Mouse (Mus musculus): ENCODE results near the gene Rfx1. TPM values are rescaled to one million over a fixed set of nuclear protein-coding genes. Genes with fewer than 3 reads are reported as not detected.

Gene Rfx1
- total and polyA plus RNA-seq, 3 experiments = 3.2 to 13.1 (median 10.8) TPM

DNA sequence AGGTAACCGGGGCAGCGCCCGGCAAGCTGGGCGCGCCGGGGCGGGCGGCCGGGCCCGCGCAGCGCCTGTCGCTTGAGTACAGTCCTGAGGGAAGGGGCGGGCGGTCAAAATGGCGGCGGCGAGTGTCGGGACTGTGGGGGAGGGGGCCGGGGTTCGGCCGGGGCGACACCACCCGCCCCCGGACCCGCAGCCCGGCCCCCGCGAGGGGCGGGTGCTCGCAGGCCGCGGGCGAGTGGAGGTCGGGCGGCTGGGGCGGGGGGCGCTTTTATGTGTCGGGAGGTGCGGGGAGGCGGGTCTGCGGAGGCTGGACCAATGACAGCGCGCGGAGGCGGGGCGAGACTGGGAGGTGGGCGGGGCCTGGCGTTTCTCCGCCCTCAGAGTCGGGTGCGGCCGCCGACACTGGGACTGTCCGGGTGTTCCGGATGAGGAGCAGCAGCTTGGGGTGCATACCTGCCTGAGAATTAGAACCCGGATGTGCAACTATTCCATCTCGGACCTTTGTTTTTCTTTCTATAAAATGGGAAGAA lies 476 bp downstream of the Rfx1 start:
- TF ChIP-seq POLR2A (IDR thresholded peaks at IDR 0.05; ENCODE audit: low read depth, low read length) (peak; percentile 56), USF2 (conservative IDR thresholded peaks at IDR 0.05; ENCODE audit: low read depth, low read length) (no peak), ELF1 (IDR thresholded peaks at IDR 0.05; ENCODE audit: low read depth, low read length) (peak; percentile 78), MAZ (IDR thresholded peaks at IDR 0.05; ENCODE audit: low read depth, low read length) (peak; percentile 73; the same call in 1 of the 2 replicates), NELFE (IDR thresholded peaks at IDR 0.05; ENCODE audit: low read depth, low read length) (peak; percentile 49), MYC (IDR thresholded peaks at IDR 0.05; ENCODE audit: low read depth, low read length) (no peak), ZC3H11A (IDR thresholded peaks at IDR 0.05; ENCODE audit: low read depth, low read length) (no peak), TBP (conservative IDR thresholded peaks at IDR 0.05; ENCODE audit: low read depth, low read length) (peak; percentile 43; the same call in 1 of the 2 replicates), IRF4 (IDR thresholded peaks at IDR 0.05; ENCODE audit: low read depth, low read length) (0 out of 2 replicates have a peak, but pooled peaks have one; percentile 32), NRF1 (IDR thresholded peaks at IDR 0.05; ENCODE audit: low read depth, low read length) (peak; percentile 36)
- in situ Hi-C loops (cut with MboI; ENCODE audit: low pct_ligation_motif_present, low pct_unique_long_range_greater_than_20kb, low sequenced_read_pairs) (no loop called here), dilution Hi-C loops (cut with MboI; ENCODE audit: extremely low pct_ligation_motif_present, extremely low pct_unique_long_range_greater_than_20kb, low sequenced_read_pairs) (no loop called here)
- Histone ChIP-seq H3K4me1 (ENCODE audit: control insufficient read depth in 1 of 2, insufficient read depth in 2 of 2) (peaks cover 25 to 66% of the 10 kb centered on the region in 2 experiments), H3K9ac (ENCODE audit: insufficient read depth, low read depth) (peak overlapping the region; percentile 92), H3K27ac (ENCODE audit: insufficient read depth, low read depth) (peak overlapping the region; percentile 73), H3K4me3 (replicated peaks in 1 of 3; ENCODE audit: low read depth in 2 of 3, low read length in 2 of 3, poor library complexity in 1 of 3) (peak overlapping the region; percentile 61 to 81 (median 70)), H3K4me2 (ENCODE audit: insufficient read depth, low read depth, poor library complexity, severe bottlenecking) (peak overlapping the region; percentile 81), H3K79me2 (replicated peaks; ENCODE audit: control insufficient read depth, extremely low read depth, insufficient read depth, poor library complexity, severe bottlenecking) (peaks cover 14% of the 10 kb centered on the region; the same call in 1 of the 2 replicates), H3K9me3 (replicated peaks; ENCODE audit: low read length) (no peaks in the 10 kb centered on the region), H3K27me3 (replicated peaks) (no peaks in the 10 kb centered on the region), H3K36me3 (replicated peaks in 1 of 2; ENCODE audit: control insufficient read depth in 1 of 2, insufficient read depth in 1 of 2, low read length in 1 of 2) (peaks cover 0 to 14% of the 10 kb centered on the region in 2 experiments)
- peak; percentile 85 for DNase-seq (ENCODE audit: extremely low read depth)

GRCm38 (mm10) chr8:84067911-84068310 lies 1.3 kb downstream of the Rfx1 start:
- H3K27ac ChIP-seq (ENCODE audit: insufficient read depth, low read depth) = no peak overlapping the region
- in situ Hi-C loops (cut with MboI; ENCODE audit: low pct_ligation_motif_present, low pct_unique_long_range_greater_than_20kb, low sequenced_read_pairs) = no loop called here
- dilution Hi-C loops (cut with MboI; ENCODE audit: extremely low pct_ligation_motif_present, extremely low pct_unique_long_range_greater_than_20kb, low sequenced_read_pairs) = no loop called here
- TF ChIP-seq USF1 (IDR thresholded peaks at IDR 0.05; ENCODE audit: low read depth, low read length) (no peak), MAX (IDR thresholded peaks at IDR 0.05; ENCODE audit: low read length) (no peak), PAX5 (IDR thresholded peaks at IDR 0.05; ENCODE audit: low read length) (no peak), HCFC1 (IDR thresholded peaks at IDR 0.05; ENCODE audit: low read depth, low read length) (no peak), KAT2A (IDR thresholded peaks at IDR 0.05; ENCODE audit: insufficient replicate concordance, low read length) (no peak), USF2 (conservative IDR thresholded peaks at IDR 0.05; ENCODE audit: low read depth, low read length) (no peak), UBTF (IDR thresholded peaks at IDR 0.05; ENCODE audit: low read depth, low read length) (no peak), TCF12 (IDR thresholded peaks at IDR 0.05; ENCODE audit: low read depth, low read length) (no peak), POLR2A (IDR thresholded peaks at IDR 0.05; ENCODE audit: low read depth, low read length) (no peak), EP300 (IDR thresholded peaks at IDR 0.05; ENCODE audit: low read length) (no peak), RAD21 (IDR thresholded peaks at IDR 0.05; ENCODE audit: low read depth, low read length) (no peak), ZMIZ1 (IDR thresholded peaks at IDR 0.05; ENCODE audit: low read depth, low read length) (no peak), MEF2A (IDR thresholded peaks at IDR 0.05; ENCODE audit: borderline replicate concordance, low read depth, low read length) (no peak), CHD1 (IDR thresholded peaks at IDR 0.05; ENCODE audit: low read depth, low read length) (no peak), CHD2 (IDR thresholded peaks at IDR 0.05; ENCODE audit: low read length) (no peak), E2F4 (IDR thresholded peaks at IDR 0.05; ENCODE audit: insufficient replicate concordance, low read depth, low read length) (no peak), POLR2AphosphoS2 (IDR thresholded peaks at IDR 0.05; ENCODE audit: low read depth, low read length) (no peak), TBP (conservative IDR thresholded peaks at IDR 0.05; ENCODE audit: low read depth, low read length) (no peak), ZKSCAN1 (IDR thresholded peaks at IDR 0.05; ENCODE audit: borderline replicate concordance, low read depth, low read length) (no peak)
- DNase-seq (ENCODE audit: extremely low read depth) = no peak
- no peaks in the 10 kb centered on the region for H3K9me3 ChIP-seq (replicated peaks; ENCODE audit: low read length)
- H3K27me3 ChIP-seq (replicated peaks) = no peaks in the 10 kb centered on the region
- peak overlapping the region; percentile 43; the same call in 1 of the 2 replicates for H3K9ac ChIP-seq (ENCODE audit: insufficient read depth, low read depth)
- peak overlapping the region; percentile 81 for H3K4me2 ChIP-seq (ENCODE audit: insufficient read depth, low read depth, poor library complexity, severe bottlenecking)
- H3K36me3 ChIP-seq (replicated peaks in 1 of 2; ENCODE audit: control insufficient read depth in 1 of 2, insufficient read depth in 1 of 2, low read length in 1 of 2) = peaks cover 0 to 22% of the 10 kb centered on the region in 2 experiments
- peaks cover 14% of the 10 kb centered on the region; the same call in 1 of the 2 replicates for H3K79me2 ChIP-seq (replicated peaks; ENCODE audit: control insufficient read depth, extremely low read depth, insufficient read depth, poor library complexity, severe bottlenecking)
- peaks cover 25 to 66% of the 10 kb centered on the region in 2 experiments for H3K4me1 ChIP-seq (ENCODE audit: control insufficient read depth in 1 of 2, insufficient read depth in 2 of 2)
- peak overlapping the region in 2 of 3 experiments; percentile 61 to 70 for H3K4me3 ChIP-seq (replicated peaks in 1 of 3; ENCODE audit: low read depth in 2 of 3, low read length in 2 of 3, poor library complexity in 1 of 3)

All from CH12.LX (cell line).